Mouse (Mus musculus): ENCODE measurements around the gene Fam83g. TPM values are rescaled to one million over a fixed set of nuclear protein-coding genes. Genes with fewer than 3 reads are reported as not detected.

Fam83g gene
- polyA plus RNA-seq, 1 experiment, result 6.5 TPM

GRCm38 (mm10) chr11:61674151-61674838 is 9.6 kb upstream of the Fam83g start:
- no peak for DNase-seq (ENCODE audit: low spot score)

- no peak for DNase-seq (ENCODE audit: low spot score)
Observed at GRCm38 (mm10) chr11:61674839-61675159, 9.1 kb upstream of the Fam83g start.

DNA sequence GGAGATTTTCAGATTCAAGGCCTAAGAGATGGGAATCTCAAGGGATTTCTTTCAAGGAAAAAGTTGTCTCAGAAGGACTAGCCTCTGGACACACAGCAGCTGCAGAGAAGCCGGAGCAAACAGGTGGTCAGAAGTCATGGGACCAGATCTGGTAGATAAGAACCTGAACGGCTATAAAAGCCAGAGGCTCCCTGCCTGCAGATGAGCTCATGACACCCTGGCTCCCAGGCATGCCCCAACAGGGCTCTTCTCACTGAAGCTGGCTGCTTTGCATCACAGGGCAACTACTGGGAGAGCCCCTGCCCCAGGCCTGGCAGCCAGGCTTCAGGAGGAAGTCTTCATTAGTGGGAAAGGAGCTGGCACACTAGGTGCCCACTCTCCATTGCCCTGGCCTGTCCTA is 8.6 kb upstream of the Fam83g start:
- no peak for DNase-seq (ENCODE audit: low spot score)

- no peak for DNase-seq (ENCODE audit: low spot score)
Observed at GRCm38 (mm10) chr11:61676216-61676854, 7.6 kb upstream of the Fam83g start.

GRCm38 (mm10) chr11:61677709-61678108 is 6.2 kb upstream of the Fam83g start:
- DNase-seq (ENCODE audit: low spot score), result no peak

DNA sequence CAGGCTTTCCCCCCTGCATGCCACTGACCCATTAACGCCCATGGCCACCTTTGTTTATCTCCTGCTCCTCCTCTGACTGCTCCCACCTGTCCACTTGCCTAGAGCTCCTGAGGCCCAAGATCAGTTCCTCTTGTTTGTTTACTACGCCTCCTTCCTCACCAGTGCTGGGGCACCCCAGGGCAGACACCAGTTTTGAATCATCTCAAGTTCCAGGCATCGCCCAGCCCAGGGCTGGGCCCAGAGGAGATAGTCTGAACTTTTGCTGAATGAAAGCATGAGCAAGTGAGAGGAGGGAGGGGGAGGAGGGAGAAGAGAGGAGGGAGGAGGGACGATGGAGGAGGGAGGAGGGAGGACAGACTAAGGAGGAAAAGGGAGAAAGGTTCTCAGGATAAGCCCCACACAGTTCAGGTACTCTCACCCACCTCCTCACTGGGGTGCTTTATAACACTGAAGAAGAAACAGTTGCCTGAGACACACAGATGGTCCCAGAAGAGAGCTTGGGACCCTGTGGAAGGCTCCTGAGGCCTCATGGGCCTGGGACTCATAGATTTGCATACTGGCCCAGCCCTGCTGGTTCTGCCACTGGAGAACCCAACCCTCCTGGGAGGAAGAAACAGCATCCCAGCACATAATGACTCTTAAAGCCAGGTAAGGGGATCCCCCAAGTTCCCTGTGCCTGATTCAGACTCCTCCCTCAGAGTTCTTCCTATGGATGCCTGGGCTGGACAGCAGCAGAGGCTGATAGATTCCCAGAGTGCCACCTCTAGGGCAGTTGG is 4.6 kb upstream of the Fam83g start:
- no peak for DNase-seq (ENCODE audit: low spot score)

DNA sequence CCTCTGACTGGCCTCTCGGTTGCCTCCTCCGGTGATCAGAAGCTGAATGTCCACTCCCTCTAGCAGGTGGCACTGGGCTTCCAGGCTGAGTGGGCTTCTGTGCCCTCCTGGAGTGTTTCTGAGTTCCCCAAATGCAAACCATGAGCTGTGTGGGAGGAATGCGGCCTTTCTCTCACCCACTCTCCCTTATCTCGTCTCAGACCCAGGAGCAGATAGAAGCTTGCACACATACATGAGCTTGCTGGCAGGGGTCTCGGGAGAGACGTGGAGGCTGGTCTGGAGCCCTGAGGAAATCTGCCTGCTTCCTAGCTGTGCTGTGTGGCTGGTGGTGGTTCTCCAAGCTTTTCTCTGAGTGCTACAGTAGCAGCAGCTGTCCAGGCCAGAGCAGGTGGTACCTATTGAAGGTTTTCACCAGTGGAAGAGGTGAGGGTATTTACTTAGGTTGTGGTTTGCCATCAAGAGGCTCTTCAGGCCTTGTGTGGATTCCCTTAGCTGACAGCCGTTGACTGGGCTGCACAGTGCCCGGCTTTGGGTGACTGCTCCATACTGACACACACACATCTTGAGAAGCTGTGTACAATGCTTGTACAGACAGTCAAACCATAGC is 1.3 kb downstream of the Fam83g start:
- no peak for DNase-seq (ENCODE audit: low spot score)

GRCm38 (mm10) chr11:61686141-61686540 is 2.2 kb downstream of the Fam83g start:
- DNase-seq (ENCODE audit: low spot score), result no peak

DNA sequence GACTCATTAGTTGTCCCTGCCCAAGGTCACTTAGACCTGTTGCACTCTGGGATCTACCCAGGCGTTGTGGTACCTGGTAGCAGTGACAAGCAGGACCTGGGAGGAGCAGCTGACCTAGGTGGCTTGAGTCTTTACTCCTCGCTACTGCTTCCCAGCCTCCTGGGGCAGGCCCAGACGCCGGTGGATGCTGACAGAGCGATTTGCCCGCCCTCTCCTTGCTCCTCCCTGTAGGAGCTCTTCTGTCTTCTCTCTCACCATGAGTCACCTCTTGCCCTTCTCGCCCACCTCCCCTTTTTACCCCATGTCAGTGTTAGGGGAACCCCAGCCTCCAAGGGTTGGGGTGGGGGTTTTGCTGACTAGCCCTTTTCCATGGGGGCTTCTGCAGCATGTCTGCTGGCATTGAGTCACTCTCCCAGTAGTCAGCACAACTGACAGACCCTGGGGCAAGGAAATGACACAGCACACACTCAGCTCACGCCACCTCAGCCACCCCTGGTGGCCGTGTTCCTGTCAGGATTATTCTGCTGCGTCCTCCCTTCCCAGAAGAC is 3.1 kb downstream of the Fam83g start:
- no peak for DNase-seq (ENCODE audit: low spot score)

DNA sequence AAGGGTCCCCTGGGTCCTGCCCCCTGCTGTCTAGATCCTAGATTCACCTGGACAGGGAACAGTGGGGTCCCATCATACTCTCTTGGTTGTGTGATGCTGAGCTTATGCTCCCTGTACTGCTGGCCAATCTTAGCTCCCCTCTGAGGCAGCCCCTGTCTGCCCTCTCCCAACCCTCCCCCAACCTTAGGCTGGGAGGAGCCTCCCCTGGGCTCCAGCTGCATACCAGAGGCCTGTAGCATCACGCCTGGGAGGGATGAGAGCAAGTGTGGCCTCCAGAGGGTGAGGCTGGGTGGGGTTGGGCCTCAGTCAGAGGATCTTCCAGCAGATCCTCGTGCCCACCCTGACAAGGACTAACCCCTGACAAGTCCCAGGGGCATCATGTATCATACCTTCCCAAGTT is 3.7 kb downstream of the Fam83g start:
- DNase-seq (ENCODE audit: low spot score), result no peak

GRCm38 (mm10) chr11:61692996-61693395 is 9.1 kb downstream of the Fam83g start:
- DNase-seq (ENCODE audit: low spot score), result no peak

DNA sequence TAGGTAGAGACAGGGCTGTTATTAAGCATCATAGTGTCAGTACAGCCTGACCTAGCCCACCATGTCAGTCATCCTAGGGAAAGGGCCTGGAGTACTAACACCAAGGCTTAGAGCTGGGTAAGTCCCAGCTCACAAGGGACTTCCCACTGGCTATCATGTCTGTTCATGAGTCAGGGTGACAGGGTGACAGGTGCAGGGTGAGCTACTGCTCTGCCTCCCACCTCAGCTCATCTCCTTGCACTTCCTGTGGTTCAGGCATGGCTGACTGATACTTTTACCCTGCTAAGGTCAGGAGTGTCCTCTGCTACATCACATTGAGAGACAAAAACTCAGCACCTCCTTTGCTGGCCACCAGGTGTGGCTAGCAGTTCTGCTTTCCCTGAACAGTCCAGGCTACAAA is 15.0 kb downstream of the Fam83g start:
- DNase-seq (ENCODE audit: low spot score), result no peak

- no peak for DNase-seq (ENCODE audit: low spot score)
Observed at GRCm38 (mm10) chr11:61699460-61699859, 15.6 kb downstream of the Fam83g start.

DNA sequence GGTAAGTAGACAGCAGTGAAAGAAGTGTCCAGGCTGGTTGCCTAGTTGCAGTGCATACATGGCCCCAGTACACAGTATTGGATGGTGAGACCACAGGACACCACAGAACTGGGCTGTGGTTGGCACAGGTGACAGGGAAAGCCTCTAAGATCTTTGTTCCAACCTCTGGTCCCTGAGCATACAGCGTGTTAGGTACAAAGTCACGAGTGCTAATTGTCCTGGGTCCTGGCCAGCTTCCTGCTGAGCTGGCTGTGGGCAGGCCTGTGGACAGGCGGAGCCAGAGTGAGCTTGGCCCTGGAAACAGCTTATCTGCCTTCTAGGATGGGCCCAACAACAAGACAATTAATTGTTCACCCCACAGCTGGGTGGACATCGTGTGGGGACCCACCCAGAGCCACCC is 16.0 kb downstream of the Fam83g start:
- DNase-seq (ENCODE audit: low spot score), result no peak

DNA sequence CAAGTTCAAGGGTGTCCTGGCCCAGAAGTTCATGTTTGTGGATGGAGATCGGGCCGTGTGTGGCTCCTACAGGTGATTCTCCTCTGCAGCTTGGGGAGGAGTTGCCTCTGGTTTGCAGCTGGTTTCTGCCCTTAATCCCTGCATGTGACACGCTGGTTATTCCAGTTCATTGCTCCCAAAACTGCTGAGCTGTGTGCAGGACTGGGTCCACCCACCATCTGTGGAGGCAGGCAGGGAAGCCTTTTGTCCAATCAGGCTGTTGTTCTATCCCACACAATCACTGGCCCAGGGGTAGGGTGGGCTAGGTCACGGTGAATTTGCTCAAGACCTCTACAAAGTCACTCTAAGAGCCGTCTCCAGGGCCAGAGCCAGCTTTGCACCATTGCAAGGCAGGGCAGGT is 17.8 kb downstream of the Fam83g start:
- no peak for DNase-seq (ENCODE audit: low spot score)

- DNase-seq (ENCODE audit: low spot score), result no peak
Observed at GRCm38 (mm10) chr11:61702494-61702893, 18.6 kb downstream of the Fam83g start.

- DNase-seq (ENCODE audit: low spot score), result no peak
Observed at GRCm38 (mm10) chr11:61705581-61705980, 21.7 kb downstream of the Fam83g start.

DNA sequence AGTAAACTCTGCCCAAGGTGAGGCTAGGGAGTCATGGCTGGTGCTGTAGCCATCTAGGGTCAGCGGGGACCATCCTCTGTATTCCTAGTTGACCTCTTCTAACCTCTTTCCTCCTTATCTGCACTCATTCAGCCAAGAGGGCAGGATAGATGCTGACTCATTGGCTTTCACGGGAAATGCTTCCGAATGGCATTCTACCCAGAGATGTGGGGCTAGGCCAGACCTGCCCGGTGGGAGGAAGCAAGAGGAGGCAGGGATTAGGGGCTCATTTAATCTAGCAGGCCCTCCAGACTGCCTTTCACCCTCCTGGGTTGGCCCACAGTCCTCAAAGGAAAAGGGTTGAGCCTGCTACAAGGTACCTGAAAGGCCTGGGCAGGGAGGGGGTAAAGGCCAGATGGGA is 22.3 kb downstream of the Fam83g start:
- DNase-seq (ENCODE audit: low spot score), result no peak

- DNase-seq (ENCODE audit: low spot score), result no peak
Observed at GRCm38 (mm10) chr11:61708928-61709327, 25.0 kb downstream of the Fam83g start.

GRCm38 (mm10) chr11:61713157-61713855 is 29.4 kb downstream of the Fam83g start:
- DNase-seq (ENCODE audit: low spot score), result peak; percentile 19

GRCm38 (mm10) chr11:61714346-61715117 is 30.6 kb downstream of the Fam83g start:
- peak; percentile 28 for DNase-seq (ENCODE audit: low spot score)

Measured in urinary bladder, adult 2 months (tissue).